Mouse (Mus musculus) retina, postnatal 7 days (tissue): ENCODE results near the gene Pde11a.

Experiments
- DNase-seq: peaks from one replicate; pipeline ENCODE4 v3.0.0-alpha.2; 2012; ENCODE audit warnings: low read depth, low spot score

The Pde11a gene

DNA sequence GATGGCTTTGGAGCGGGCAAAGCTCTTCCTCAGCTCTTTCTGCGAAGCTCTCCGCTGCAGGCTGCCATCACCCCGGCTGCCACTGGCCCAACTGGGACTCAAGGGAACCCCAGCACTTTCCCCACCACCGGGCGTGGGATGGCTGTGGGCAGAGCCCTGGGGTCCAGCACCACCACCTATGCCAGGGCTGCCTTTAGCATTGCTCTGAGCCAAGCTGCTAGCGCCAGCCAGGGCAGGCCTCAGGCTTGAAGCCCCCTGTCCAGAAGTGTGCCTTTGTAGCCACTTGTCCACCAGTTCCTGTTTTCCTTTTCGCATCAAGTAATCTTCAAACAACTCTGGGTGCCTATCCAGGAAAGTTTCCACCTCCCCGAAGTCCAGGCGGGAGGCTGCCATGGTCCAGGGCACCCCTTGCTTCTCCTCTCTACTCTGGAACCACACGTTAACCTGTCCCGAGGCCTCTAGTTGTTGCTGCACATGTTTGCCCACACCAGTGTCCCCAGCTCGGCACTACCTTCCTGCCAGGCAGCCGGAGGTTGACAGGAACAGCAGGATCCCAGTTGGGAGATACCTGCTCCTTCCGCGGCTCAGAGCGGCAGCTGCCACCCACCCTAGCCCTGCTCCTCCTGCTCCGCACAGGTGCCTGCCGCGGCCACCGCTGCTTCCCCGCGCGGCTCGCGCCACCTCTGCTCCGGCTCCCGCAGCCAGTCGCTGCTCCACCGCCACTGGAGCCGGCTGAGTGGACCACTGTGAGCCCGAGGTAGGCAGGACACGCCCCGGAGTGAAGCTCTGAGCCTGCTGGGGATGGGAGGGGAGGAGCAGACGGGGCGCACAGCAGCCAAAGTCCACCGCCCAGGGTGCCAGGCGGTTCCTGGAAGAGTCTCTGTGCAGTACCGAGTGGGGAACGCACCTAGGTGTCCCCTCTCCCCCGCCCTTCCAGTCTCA is at the start of gene Pde11a:
Gene Pde11a (minus strand): TSS at position 560 of the 942 bp plus-strand sequence.
- peak; percentile 17 for DNase-seq

DNA sequence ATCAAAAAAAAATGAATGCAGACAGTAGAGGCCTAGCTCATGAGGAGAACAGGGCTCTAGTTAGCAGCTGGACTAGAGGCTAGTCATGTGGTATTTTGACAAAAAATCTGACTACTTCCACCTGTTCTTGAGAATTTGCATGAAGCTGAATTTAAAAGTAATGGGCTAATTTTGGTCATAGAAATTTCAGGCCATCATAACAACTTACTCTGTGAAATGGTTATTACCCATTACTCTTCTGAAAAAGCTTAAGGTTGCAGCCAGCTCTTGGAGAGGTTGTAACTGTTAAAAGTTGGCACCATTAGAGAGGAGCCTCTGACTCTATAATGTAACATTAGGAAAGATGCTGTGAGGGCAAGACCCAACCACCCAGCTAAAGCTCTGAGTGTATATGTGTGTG is 48.0 kb upstream of the Pde11a start:
- DNase-seq = no peak

DNA sequence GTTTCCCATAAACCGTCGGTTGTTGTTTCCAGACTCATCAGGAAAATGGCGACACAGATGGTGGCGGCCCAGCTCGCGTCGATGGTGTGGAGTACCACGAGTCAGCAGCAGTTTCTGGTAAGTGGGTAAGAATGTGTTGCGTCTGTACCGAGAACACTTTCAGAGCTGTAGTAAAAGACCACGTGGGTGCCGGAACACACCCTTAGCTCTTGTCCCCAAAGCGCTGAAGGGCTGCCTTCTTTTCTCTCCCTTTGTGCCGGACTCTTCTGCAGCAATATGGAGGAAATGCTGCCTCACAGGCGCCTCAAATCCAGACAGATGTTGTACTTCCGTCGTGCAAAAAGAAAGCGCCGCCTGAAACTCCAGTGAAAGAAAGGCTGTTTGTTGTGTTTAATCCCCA is 40.1 kb upstream of the Pde11a start:
- DNase-seq = no peak

DNA sequence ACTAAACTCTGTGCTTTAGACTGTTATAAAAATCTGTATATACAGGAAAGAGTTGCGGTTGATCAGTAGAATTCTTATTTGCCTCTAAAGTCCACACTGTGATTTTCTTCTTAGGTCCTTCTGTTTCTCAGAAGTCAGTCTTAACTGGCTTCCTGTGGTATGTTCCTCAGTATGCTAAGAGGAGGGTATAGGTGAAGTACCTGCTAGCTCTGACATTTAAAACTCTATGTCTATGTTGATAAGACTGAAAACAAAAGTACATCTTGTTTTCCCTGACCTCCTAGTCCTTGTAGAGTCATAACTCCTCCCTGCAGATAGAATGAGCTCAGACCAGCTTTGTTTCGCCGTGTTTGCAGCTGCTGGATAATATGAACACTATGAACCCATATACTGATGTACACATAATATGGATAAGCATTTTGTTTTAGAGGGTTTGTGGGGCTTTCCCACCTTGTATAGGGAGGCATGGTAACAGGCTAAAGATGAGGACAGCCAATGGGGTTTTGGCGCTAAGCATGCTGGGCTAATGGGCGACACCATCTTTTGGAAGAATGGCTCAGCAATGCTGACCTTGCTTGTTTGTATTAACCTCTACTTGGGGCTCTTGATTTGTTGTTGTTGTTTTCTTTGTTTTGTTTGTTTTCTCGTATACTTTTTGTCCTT is 36.1 kb upstream of the Pde11a start:
- no peak for DNase-seq

DNA sequence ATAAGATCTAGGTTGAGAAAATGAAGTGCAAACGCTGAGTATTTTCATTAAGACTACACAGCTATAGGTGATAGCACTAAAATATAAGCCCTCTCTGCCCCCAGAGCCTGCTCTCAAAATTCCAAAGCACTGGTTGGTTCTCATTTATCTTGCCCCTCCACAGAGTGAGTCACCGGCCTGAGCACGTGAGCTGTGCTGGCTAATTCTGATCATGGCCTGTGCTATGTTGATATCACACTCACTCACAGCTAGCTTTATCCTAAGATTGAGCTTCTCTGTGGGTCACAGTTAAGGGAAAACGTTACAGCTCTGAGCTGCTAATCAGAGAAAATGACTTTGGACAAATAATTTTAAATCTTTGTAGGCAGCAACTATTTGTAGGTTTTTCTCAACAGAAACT is 33.7 kb upstream of the Pde11a start:
- no peak for DNase-seq

DNA sequence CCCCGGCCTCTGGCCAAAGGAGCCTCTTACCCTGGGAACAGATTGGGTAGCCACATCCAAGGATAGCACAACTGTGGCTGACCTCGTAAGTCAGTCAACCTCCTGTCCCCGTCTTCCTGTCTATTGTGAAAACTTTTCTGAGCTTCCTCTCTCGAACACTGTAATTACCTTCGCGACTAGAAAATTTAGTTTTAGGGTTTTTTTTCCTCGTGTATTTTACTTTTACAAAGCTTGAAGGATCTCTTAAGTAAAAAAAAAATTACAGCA is 32.0 kb upstream of the Pde11a start:
- no peak for DNase-seq

DNA sequence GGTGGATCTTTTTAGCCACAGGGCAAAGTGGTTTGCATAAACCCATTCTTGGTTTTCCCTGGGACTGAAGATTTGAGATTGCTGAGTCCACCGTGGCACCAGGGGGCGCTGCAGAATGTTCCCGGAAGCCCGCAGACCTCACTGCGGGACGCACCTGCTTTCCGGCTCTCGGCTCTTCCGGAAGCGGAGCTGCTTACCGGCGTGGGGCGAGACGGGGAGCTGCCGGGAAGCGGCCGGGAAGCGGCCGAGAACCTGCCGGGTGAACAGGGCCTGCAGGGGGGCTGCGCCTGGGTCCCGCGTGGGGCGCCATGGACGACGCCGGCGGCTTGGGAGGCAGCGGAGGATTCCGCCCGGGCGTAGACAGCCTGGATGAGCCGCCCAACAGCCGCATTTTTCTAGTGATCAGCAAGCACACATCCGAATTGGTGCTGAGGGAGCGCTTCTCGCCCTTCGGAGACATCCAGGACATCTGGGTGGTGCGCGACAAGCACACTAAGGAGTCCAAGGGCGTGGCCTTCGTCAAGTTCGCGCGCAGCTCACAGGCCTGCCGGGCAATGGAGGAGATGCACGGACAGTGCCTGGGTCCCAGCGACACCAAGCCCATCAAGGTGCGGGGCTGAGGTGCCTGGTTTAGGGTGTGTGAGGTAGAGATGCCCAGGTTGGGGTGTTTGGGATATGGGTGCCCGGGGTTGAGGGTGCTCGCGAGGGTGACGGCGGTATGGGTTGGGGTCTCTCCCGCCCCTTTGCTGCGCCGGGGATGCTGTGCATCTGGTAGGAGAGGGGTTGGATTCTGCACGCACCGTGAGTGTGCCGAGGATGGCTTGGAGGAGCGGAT is 31.5 kb upstream of the Pde11a start, which contains the start of gene Rbm45:
Gene Rbm45 (plus strand): TSS at position 164 of the 835 bp plus-strand sequence.
- DNase-seq = peak; percentile 88

DNA sequence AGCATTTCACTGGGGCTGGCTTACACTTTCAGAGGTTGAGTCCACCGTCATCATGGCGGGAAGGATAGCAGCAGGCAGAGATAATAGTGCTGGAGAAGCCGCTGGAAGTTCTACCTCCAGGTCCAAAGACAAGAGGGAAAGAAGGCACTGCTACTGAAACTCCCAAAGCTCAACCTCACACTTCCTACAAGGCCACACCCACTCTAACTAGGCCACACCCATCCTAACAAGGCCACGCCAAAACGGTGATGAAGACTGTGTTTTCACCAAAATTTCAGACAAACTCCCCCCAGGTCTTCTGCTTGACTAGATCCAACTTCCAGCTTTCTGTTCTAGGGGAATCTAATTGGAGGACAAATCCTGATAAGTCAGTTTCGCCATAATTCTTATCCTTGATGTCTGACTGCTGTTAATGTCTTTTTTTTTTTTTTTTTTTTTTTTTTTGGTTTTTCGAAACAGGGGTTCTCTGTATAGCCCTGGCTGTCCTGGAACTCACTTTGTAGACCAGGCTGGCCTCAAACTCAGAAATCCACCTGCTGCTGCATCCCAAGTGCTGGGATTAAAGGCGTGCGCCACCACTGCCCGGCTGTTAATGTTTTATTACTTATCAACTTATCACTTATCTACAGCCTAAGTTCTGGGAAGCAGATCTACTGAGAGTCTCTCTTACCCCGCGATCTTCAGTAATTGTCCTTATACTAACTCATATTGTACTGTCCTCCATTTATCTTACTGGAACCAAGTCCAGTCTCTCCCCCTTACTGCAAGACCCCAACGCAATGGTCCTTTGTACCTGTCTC is 30.5 kb upstream of the Pde11a start:
- peak; percentile 9 for DNase-seq

DNA sequence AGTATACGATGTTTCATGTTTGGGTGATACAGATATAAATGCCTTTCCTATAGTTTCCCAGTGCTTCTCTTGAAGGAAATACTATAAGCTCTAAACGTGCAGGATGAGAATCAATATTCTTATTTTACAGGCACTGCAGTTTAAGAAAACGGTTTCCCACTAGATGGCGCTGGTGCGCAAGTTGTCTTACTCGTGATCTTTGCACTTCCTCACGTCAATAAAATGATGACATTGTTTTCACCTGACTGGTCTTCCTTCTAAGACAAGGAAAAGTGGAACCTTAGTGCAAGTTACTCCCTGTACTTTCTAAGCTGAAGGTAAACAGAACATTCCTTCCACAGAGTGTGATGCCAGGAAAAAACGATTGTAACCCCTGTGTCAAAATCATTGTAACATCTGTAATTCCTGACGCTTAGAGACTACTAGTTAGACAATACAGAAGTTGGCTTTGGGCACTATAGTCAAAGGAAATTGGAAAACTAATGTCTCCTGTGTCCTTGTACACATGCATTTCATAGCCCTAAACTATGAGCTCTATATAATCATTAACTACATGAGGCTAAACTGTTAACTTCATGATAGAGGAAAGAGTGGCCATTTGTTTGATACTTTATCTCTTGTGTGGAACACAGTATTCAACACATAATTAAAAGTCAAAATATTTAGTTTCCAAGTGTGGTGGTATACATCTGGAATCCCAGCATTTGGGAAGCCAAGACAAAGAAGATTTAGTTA is 28.8 kb upstream of the Pde11a start:
- peak; percentile 73 for DNase-seq

DNA sequence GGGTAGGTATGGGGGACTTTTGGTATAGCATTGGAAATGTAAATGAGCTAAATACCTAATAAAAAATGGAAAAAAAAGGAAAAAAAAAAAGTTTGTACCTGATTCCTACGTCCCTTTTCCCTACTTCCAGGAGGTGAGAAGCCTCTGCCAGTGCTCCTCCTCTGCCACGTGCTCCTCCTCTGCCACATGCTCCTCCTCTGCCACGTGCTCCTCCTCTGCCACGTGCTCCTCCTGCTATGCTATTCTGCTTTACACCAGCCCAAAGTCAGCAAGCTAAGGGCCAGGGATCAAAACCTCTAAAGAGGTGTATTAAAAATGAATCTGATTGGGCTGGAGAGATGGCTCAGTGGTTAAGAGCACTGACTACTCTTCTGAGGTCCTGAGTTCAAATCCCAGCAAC is 27.2 kb upstream of the Pde11a start:
- DNase-seq = no peak

DNA sequence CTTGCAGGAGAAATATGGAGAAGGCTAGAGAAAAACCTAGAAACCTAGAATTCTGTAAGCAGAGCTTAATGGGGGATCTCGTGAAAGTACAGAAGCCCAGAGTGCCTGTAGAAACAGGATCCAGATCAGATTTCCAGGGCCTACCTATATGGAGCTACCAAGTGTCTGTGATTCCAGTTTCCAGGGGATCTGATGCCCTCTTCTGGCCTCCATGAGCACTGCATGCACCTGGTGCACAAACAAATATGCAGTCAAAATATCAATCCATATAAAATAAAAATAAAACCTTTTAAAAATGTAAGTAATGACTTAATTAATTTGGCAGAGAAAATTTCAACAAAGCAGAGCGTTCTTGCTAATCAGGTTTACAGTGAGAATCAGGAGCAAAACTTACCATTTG is 23.5 kb upstream of the Pde11a start:
- no peak for DNase-seq

DNA sequence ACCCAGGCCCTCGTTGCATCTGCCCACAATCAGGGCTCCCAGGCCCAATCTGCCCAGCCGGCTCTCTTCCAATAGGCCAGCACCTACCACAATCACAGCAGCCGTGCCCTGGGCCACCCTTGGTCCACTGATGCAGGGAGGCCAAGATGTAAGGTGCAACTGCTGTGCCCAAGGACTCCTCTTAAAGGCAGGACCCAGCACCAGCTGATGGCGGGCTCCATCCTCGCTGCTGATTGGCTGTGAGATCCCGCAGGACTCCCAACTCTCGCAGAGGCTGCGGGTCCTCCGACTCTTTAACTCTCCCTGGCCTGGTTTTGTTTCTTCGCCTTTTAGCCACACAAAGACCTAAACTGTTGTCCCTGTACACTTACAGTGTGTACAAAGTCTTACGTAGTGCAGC is 21.7 kb upstream of the Pde11a start, which contains the start of gene Cyct:
Gene Cyct (minus strand): TSS at position 225 of the 400 bp plus-strand sequence.
- no peak for DNase-seq

DNA sequence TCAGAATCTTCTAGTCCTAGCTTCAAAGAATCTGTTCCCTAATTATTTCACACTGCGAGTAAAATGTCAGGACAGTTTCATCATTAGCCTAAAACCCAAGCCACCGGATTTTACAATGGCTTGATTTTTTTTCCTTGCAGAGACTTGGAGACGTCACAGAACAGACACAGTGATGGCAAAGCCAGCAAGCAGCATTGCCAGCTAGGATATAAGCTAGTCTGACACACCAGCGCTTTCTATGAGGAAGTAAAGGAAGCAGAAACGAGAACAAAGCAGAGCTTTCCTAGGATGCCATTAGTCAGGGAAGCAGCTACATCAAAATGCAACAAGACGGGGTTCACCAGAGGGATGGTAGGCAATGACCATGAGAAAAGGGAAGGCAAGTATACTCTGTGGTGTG is 9.3 kb upstream of the Pde11a start:
- no peak for DNase-seq

DNA sequence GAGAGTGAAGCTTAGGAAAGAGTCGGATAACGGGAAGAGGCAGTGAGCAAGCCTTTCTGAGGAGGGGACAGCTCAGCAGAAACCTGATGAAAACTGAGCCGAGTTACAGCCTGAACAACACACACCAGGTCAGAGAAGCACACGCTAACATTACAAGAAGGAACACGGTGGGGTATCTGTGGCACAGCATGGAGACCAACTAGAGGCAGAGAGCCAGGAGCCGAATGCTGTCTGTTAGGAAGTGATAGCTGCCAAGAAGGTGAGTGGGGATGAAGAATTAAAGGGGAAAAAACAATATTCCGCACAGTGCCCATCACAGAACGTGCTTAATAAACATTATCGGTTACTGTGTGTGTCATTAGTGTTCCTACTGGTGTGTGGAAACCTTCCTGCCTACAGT is 3.6 kb upstream of the Pde11a start:
- DNase-seq = no peak

DNA sequence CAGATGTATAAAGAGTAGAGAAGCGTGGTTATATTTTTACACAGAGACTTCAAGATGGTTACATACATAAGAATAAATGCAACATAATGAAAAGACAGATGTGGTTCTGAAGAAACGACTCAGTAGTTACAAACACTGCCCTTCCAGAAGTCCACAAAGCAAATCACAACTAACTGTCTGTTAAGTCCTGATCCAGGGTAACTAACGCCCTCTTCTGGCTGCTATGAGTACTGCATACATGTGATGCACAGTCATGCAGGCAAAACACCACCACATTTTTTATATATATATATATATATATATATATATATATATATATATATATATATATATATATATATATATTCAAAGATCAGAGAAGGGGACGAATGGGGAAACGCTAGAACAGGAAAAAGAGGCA is 4.0 kb downstream of the Pde11a start:
- DNase-seq = no peak

DNA sequence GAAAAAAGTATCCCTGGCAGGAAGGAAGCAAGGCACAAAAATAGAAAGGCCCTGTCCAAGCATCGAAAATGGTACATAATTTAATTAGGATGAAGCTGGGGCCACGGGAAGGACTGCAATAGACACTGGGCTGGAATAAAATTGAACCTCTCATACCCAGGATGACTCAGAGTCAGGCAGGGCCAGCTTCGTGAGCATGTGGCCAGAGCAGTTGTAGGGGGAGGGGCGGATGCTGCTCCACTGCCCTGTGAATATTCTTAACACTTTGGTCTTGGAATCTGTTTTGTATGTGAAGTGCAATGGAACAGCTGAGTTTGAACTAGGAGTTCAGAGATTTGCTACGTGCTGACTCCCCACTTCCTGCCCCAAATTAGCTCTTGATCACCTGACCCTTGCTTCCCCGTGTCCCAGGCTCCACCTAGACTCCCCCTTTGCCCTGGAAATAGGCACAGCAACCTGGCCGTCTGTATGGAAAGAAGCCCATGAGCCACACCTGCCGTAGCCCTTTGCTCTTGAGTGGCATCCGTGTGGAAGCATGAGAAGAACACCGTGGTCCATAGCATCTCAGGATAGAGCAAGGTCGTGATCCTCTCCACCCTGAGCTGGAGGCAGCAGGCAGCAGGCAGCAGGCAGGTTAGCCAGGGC is 6.3 kb downstream of the Pde11a start:
- DNase-seq = no peak

DNA sequence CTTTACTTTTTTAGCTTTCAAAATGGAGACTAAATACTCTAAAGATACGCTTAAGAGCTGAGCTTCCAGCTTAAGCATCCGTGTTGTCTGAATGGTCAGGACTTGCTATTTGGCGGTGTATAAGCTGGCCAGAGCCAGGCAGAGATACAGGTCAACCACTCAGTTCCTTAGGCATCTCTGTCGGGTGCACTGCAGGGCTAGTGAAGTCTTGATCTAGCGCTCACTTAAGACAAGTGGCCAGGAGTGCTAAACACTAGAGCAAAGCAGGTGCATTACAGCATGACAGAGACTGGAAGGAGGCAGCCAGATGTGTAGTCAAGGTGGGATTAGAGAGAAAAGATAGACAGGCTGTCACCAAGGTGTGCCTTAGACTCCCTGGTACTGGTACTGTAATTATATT is 8.5 kb downstream of the Pde11a start:
- no peak for DNase-seq

DNA sequence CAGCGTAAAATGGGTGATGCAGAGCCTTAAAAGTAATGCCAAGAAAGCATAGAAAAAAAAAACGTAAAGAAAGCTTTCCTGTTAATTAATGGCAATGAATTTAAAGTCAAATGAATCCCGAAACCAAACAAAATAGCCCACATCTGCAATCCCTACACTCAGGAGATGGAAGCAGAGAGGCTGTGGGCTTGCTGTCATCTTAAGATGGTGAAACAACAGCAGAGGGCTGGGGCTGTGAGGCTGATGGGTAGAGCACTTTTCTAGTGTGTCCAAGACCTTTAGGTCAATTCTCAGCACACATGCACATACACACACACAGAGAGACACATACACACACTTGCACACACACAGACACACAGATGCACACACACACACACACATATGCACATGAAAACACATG is 12.4 kb downstream of the Pde11a start:
- no peak for DNase-seq

DNA sequence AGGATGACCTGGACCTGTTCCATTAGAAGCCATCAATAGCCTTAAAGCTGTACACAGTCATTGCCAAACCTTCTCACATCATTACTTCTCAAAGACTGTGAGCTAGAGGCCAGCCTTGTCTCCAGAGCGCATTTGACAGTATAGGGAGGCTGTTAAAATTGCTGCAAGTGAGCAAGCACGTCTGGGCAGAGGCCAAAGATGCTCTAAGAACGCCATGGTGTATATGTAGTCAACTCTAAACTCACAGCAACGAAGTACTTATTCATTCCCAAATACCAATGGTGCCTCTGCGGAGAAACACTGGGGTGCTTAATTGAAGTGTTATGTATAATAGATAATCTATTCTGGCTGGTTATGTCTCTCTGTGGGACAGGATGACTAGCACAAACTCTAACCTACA is 14.1 kb downstream of the Pde11a start:
- no peak for DNase-seq

DNA sequence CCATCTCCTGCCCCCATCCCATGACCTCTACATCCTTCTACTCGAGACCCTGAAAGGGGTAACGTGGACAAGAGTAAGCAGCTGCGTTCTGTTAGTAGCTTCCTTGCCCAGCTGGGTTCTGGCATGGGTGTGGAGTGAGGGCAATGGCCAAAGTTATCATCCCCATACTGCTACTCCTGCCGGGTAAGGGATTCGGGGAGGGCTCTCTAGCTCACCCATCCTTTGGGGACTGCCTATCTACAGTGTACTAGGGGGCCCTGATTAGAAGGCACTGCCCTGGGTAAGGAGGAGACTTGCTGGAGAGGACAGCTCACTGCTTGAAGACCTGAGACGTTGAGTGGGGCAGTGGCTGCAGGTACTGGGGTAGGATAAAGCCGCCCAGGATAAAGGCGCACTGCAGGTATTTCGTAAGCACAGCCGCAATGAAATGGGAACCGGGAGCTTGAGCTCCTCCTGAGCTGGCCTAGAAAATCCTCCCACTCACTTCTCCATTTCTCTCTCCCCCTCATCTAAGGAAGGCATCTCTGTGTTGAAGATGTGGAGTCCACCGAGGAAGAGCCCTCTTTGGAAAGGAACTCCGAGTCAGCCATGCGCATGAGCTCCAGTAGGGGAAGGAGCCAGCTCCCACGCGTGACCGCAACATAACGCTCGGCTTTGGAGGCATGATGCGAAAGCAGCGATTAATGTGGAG is 15.2 kb downstream of the Pde11a start:
- DNase-seq = no peak
